Mouse (Mus musculus) adrenal gland, postnatal 14 days (tissue): ENCODE measurements around the gene Sstr5. TPM values are rescaled to one million over a fixed set of nuclear protein-coding genes. Genes with fewer than 3 reads are reported as not detected.

Experiments
- DNase-seq: peaks from one replicate; pipeline ENCODE4 v3.0.0; 2021; ENCODE audit warnings: mixed read lengths
- total RNA-seq: library from RNA; stranded (reverse); gene quantifications from 2 replicates; pipeline ENCODE4 v1.2.3, GENCODE M21; 2021

The Sstr5 gene
- total RNA-seq, 1 experiment from 2014 or later, result not detected

- peak; percentile 86 for DNase-seq
These were observed 22.6 kb downstream of the Sstr5 start for GRCm38 (mm10) chr17:25474330-25475077.

GRCm38 (mm10) chr17:25472044-25472443 is 25.0 kb downstream of the Sstr5 start:
- DNase-seq, result no peak

GRCm38 (mm10) chr17:25471418-25471817 is 25.7 kb downstream of the Sstr5 start:
- DNase-seq, result peak; percentile 57

GRCm38 (mm10) chr17:25469798-25470197 is 27.3 kb downstream of the Sstr5 start:
- DNase-seq, result peak; percentile 80

- peak; percentile 69 for DNase-seq
These were observed 28.8 kb downstream of the Sstr5 start for GRCm38 (mm10) chr17:25468301-25468700.

GRCm38 (mm10) chr17:25467781-25468180 is 29.3 kb downstream of the Sstr5 start:
- DNase-seq, result peak; percentile 51

- no peak for DNase-seq
These were observed 30.8 kb downstream of the Sstr5 start for GRCm38 (mm10) chr17:25466257-25466656.

GRCm38 (mm10) chr17:25464091-25464490 is 33.0 kb downstream of the Sstr5 start:
- DNase-seq, result no peak

GRCm38 (mm10) chr17:25463326-25463945 is 33.7 kb downstream of the Sstr5 start:
- peak; percentile 60 for DNase-seq

GRCm38 (mm10) chr17:25462236-25462875 is 34.7 kb downstream of the Sstr5 start:
- DNase-seq, result peak; percentile 58

GRCm38 (mm10) chr17:25456540-25456939 is 40.5 kb downstream of the Sstr5 start:
- peak; percentile 34 for DNase-seq

- no peak for DNase-seq
These were observed 42.8 kb downstream of the Sstr5 start, which contains the start of gene Tekt4 for GRCm38 (mm10) chr17:25454272-25454671. Gene Tekt4, plus strand, starts transcription at chr17:25454615.

GRCm38 (mm10) chr17:25452246-25452965 is 44.7 kb downstream of the Sstr5 start:
- no peak for DNase-seq

- DNase-seq, result peak; percentile 61
These were observed 46.8 kb downstream of the Sstr5 start for GRCm38 (mm10) chr17:25450329-25450728.

- DNase-seq, result no peak
These were observed 49.2 kb downstream of the Sstr5 start for GRCm38 (mm10) chr17:25447865-25448264.

- DNase-seq, result no peak
These were observed 51.2 kb downstream of the Sstr5 start for GRCm38 (mm10) chr17:25445841-25446240.

GRCm38 (mm10) chr17:25445074-25445473 is 52.0 kb downstream of the Sstr5 start:
- DNase-seq, result no peak

- DNase-seq, result no peak
These were observed 54.2 kb downstream of the Sstr5 start for GRCm38 (mm10) chr17:25442889-25443288.

GRCm38 (mm10) chr17:25441417-25441816 is 55.7 kb downstream of the Sstr5 start:
- DNase-seq, result no peak
